Mouse (Mus musculus): Measurements from ENCODE around the gene Sart1. TPM values are rescaled to one million over a fixed set of nuclear protein-coding genes. Genes with fewer than 3 reads are reported as not detected.

The Sart1 gene
- polyA plus RNA-seq, 2 experiments = 66.4 to 67.1 TPM

DNA sequence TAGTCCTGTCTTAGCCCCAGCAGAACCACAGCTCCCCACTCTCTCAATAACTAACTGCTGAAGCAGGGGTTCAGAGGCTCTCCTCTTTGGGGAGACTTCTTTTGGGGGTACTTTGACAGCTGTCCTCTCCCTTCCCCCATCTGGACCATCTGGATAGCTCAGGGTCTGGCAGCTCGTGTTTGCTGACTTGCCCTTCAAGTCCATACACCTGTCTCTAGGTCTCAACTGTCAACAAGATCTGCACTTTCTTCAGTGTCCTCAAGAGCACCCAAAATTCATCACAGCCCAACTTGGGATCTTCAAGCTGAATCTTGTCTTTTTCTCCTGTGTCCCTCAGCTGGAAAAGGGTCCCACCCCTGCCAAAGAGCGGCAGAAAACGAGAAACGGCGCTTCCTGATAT is 33.3 kb upstream of the Sart1 start:
- Histone ChIP-seq H3K4me2 (replicated peaks; ENCODE audit: low read depth, low read length, severe bottlenecking) (no peak overlapping the region), H3K4me1 (ENCODE audit: control insufficient read depth, insufficient read depth, low read length) (peaks cover 19% of the 10 kb centered on the region), H3K4me3 (replicated peaks; ENCODE audit: low read length) (no peak overlapping the region), H3K27me3 (ENCODE audit: control insufficient read depth, insufficient read depth, low read length) (no peaks in the 10 kb centered on the region), H3K9ac (ENCODE audit: low read depth, low read length, severe bottlenecking) (no peak overlapping the region), H3K9me3 (ENCODE audit: control insufficient read depth, low read length) (no peaks in the 10 kb centered on the region), H3K36me3 (ENCODE audit: control insufficient read depth, insufficient read depth, low read length) (peaks cover 52% of the 10 kb centered on the region), H3K27ac (replicated peaks; ENCODE audit: low read depth, low read length) (no peak overlapping the region)
- WGBS = 90% methylated on average over 5 of the region's 5 CpGs
- no peak for ATAC-seq (ENCODE audit: low FRiP score, low read depth)
- no peak for DNase-seq (ENCODE audit: low spot score)
- no peak for TF ChIP-seq POLR2A (IDR thresholded peaks at IDR 0.05; ENCODE audit: borderline replicate concordance, extremely low read depth, insufficient read depth, insufficient read length)

DNA sequence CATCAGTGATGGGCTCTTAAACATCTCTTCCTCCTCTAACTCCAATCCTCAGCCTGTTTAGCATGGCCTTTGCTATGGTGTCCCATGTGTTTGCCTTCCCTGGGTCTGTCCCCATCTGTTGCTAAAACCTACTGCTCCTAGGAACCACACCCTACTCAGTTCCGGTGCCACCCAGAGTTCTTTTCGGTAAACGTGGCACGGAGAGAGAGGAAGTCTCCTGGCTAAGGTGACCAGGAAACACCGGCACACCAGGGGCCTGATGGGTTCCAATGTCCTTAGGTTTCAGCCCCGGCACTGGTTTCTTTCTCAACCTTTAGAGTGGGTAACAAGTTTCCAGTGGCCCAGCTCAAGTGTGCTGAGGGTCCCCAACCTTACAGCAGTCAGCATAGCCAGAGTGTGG is 32.1 kb upstream of the Sart1 start:
- H3K9me3 ChIP-seq (ENCODE audit: control insufficient read depth, low read length) = no peaks in the 10 kb centered on the region
- H3K27me3 ChIP-seq (ENCODE audit: control insufficient read depth, insufficient read depth, low read length) = no peaks in the 10 kb centered on the region
- WGBS = 97% methylated on average over 6 of the region's 6 CpGs
- H3K4me3 ChIP-seq (replicated peaks; ENCODE audit: low read length) = no peak overlapping the region
- ATAC-seq (ENCODE audit: low FRiP score, low read depth) (no peak), DNase-seq (ENCODE audit: low spot score) (no peak)
- no peak overlapping the region for H3K27ac ChIP-seq (replicated peaks; ENCODE audit: low read depth, low read length)
- TF ChIP-seq POLR2A (IDR thresholded peaks at IDR 0.05; ENCODE audit: borderline replicate concordance, extremely low read depth, insufficient read depth, insufficient read length) = no peak
- H3K36me3 ChIP-seq (ENCODE audit: control insufficient read depth, insufficient read depth, low read length) = peaks cover 41% of the 10 kb centered on the region
- H3K9ac ChIP-seq (ENCODE audit: low read depth, low read length, severe bottlenecking) = no peak overlapping the region
- H3K4me2 ChIP-seq (replicated peaks; ENCODE audit: low read depth, low read length, severe bottlenecking) = no peak overlapping the region
- H3K4me1 ChIP-seq (ENCODE audit: control insufficient read depth, insufficient read depth, low read length) = peaks cover 10% of the 10 kb centered on the region

DNA sequence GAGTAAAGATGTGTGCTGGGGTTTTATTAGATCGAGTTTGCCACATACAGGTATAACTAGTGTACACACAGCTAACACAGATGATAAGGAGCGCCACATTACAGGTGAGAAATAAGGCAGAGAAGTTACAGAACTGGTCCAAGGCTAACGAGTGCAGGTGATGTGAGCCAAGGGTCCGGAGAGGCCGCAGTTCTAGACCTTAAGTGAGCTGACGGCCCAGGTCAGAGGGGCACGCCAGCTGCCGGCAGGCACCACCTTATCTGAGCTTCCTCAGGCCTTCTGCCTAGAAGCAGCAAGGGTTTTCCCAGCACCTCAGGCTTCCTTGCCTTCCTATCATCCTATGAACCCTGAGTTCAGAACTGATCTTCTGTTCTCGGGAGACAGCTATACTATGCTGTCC is 31.1 kb upstream of the Sart1 start:
- DNase-seq (ENCODE audit: low spot score) (no peak), ATAC-seq (ENCODE audit: low FRiP score, low read depth) (no peak)
- Histone ChIP-seq H3K4me3 (replicated peaks; ENCODE audit: low read length) (no peak overlapping the region), H3K9me3 (ENCODE audit: control insufficient read depth, low read length) (no peaks in the 10 kb centered on the region), H3K36me3 (ENCODE audit: control insufficient read depth, insufficient read depth, low read length) (peaks cover 41% of the 10 kb centered on the region), H3K27ac (replicated peaks; ENCODE audit: low read depth, low read length) (no peak overlapping the region), H3K4me1 (ENCODE audit: control insufficient read depth, insufficient read depth, low read length) (peaks cover 10% of the 10 kb centered on the region), H3K9ac (ENCODE audit: low read depth, low read length, severe bottlenecking) (no peak overlapping the region), H3K27me3 (ENCODE audit: control insufficient read depth, insufficient read depth, low read length) (no peaks in the 10 kb centered on the region), H3K4me2 (replicated peaks; ENCODE audit: low read depth, low read length, severe bottlenecking) (no peak overlapping the region)
- WGBS = 90% methylated on average over 9 of the region's 9 CpGs
- TF ChIP-seq POLR2A (IDR thresholded peaks at IDR 0.05; ENCODE audit: borderline replicate concordance, extremely low read depth, insufficient read depth, insufficient read length) = no peak

DNA sequence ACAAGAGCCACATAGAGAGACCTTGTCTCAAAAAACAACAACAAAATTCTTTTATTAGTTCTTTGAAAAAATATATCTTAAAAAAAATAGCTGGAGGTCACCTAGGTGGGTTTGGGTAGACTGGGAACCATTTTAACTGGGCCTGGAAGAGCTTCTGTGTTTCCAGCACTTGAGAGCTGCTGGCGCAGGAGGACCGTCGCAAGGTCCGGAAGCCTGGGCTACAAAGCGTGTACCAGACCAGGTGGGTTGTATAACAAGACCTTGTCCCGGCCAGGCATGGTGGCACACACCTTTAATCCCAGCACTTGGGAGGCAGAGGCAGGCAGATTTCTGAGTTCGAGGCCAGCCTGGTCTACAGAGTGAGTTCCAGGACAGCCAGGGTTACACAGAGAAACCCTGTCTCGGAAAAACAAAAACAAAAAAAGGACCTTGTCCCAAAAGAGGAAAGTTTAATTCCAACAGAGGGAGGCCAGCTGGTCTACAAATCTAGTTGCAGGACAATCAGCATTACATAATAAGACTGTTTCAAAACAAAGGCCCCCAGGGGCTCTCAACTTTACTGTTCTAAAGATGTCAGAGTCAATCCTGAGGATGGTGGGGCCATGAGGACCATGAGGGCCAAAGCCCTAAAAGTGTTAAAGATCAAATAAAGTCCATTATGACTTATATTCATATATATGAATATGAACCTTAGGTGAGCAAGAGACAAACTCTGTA is 30.4 kb upstream of the Sart1 start:
- H3K36me3 ChIP-seq (ENCODE audit: control insufficient read depth, insufficient read depth, low read length) = peaks cover 41% of the 10 kb centered on the region

DNA sequence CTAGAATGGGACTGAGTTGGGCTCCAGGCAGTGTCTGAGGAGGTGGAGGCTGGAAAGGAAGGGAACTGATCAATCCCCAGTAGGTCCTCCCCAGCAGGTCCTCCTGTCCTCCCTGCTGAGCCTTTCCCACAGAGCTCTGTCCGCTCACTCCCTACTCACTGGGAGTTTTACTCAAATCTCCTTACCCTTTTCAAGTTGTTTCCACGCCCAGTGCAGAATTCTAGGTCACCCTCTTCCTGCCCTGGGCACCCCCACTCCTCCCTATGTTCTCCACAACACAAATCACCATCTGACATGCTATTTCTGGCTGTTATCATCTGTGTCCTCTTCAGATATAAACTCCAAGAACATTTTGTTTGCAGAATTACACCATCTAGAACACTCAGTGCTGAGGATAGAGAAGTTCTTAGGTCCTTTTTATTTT is 26.0 kb upstream of the Sart1 start:
- no peak for DNase-seq (ENCODE audit: low spot score)
- Histone ChIP-seq H3K4me1 (ENCODE audit: control insufficient read depth, insufficient read depth, low read length) (0 out of 2 replicates have a peak, but pooled peaks cover 2% of the 10 kb centered on the region), H3K27me3 (ENCODE audit: control insufficient read depth, insufficient read depth, low read length) (no peaks in the 10 kb centered on the region), H3K4me3 (replicated peaks; ENCODE audit: low read length) (no peak overlapping the region), H3K9me3 (ENCODE audit: control insufficient read depth, low read length) (no peaks in the 10 kb centered on the region), H3K36me3 (ENCODE audit: control insufficient read depth, insufficient read depth, low read length) (peaks cover 4% of the 10 kb centered on the region; the same call in 1 of the 2 replicates), H3K4me2 (replicated peaks; ENCODE audit: low read depth, low read length, severe bottlenecking) (no peak overlapping the region), H3K9ac (ENCODE audit: low read depth, low read length, severe bottlenecking) (no peak overlapping the region), H3K27ac (replicated peaks; ENCODE audit: low read depth, low read length) (no peak overlapping the region)
- WGBS = 44% methylated on average over 2 of the region's 2 CpGs
- ATAC-seq (ENCODE audit: low FRiP score, low read depth) = no peak
- no peak for TF ChIP-seq POLR2A (IDR thresholded peaks at IDR 0.05; ENCODE audit: borderline replicate concordance, extremely low read depth, insufficient read depth, insufficient read length)

More for the DNA sequence above, 30.4 kb upstream of the Sart1 start:
- no peak for TF ChIP-seq POLR2A (IDR thresholded peaks at IDR 0.05; ENCODE audit: borderline replicate concordance, extremely low read depth, insufficient read depth, insufficient read length)
- no peak overlapping the region for H3K4me2 ChIP-seq (replicated peaks; ENCODE audit: low read depth, low read length, severe bottlenecking)
- H3K4me3 ChIP-seq (replicated peaks; ENCODE audit: low read length) = no peak overlapping the region
- no peak overlapping the region for H3K9ac ChIP-seq (ENCODE audit: low read depth, low read length, severe bottlenecking)
- DNase-seq (ENCODE audit: low spot score) (no peak), ATAC-seq (ENCODE audit: low FRiP score, low read depth) (no peak)
- no peak overlapping the region for H3K27ac ChIP-seq (replicated peaks; ENCODE audit: low read depth, low read length)
- WGBS = 98% methylated on average over 8 of the region's 8 CpGs
- no peaks in the 10 kb centered on the region for H3K27me3 ChIP-seq (ENCODE audit: control insufficient read depth, insufficient read depth, low read length)
- H3K9me3 ChIP-seq (ENCODE audit: control insufficient read depth, low read length) = no peaks in the 10 kb centered on the region
- peaks cover 9% of the 10 kb centered on the region for H3K4me1 ChIP-seq (ENCODE audit: control insufficient read depth, insufficient read depth, low read length)
